ENCODE assay signal across 8 mouse cellular contexts in the genomic region with DNA sequence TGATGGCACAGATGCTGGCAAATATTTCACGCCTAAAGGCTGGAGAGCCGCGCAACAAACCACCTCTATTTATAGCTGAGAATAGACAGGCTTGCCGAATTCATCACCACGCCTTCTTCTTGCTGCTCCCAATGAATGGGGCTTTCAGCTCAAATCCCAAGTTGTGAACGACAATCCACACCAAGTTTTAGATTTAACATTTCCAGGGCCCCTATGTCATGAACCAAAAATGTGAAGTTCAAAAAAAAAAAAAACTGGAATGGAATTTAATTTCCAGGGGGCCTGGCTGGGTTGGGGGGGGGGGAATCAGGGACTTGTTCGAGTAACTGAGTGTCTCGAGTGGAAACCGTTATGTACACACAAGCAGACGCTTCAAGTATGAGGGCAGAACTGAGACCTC. TPM values are rescaled to one million over a fixed set of nuclear protein-coding genes. Genes with fewer than 3 reads are reported as not detected.
DNase-seq lines count a peak whose midpoint lies in the region; ATAC-seq and TF ChIP-seq lines count a peak whose summit lies in the region.

No protein-coding gene starts in this region.

- peak; percentile 18; the same call in 1 of the 2 replicates for ATAC-seq in kidney, embryonic 16.5 days (ENCODE audit: low FRiP score, low TSS enrichment)
- ATAC-seq in embryonic facial prominence, embryonic 12.5 days (ENCODE audit: insufficient number of reproducible peaks, insufficient read depth, low FRiP score, low TSS enrichment), result 0 out of 2 replicates have a peak, but pooled peaks have one; percentile 41
- ATAC-seq in hindbrain, embryonic 12.5 days (ENCODE audit: low FRiP score), result no peak
- ATAC-seq in midbrain, postnatal 0 days (ENCODE audit: low FRiP score), result no peak
- ATAC-seq in CD4-positive, CD25-positive, alpha-beta regulatory T cell, adult 4 months, result no peak
- no peak for ATAC-seq in liver, embryonic 12.5 days

- H3K9me3 ChIP-seq in kidney, embryonic 16.5 days (ENCODE audit: low read length), result no peaks in the 10 kb centered on the region
- H3K9me3 ChIP-seq in embryonic facial prominence, embryonic 12.5 days, result no peaks in the 10 kb centered on the region
- no peaks in the 10 kb centered on the region for H3K9me3 ChIP-seq in hindbrain, embryonic 12.5 days (replicated peaks)
- H3K9me3 ChIP-seq in midbrain, postnatal 0 days (ENCODE audit: low read length), result no peaks in the 10 kb centered on the region
- no peaks in the 10 kb centered on the region for H3K9me3 ChIP-seq in liver, embryonic 12.5 days (replicated peaks)

- no peaks in the 10 kb centered on the region for H3K27me3 ChIP-seq in kidney, embryonic 16.5 days (ENCODE audit: insufficient read depth, low read length)
- no peaks in the 10 kb centered on the region for H3K27me3 ChIP-seq in embryonic facial prominence, embryonic 12.5 days
- H3K27me3 ChIP-seq in hindbrain, embryonic 12.5 days, result no peaks in the 10 kb centered on the region
- no peaks in the 10 kb centered on the region for H3K27me3 ChIP-seq in midbrain, postnatal 0 days (ENCODE audit: insufficient read depth, low read length)
- H3K27me3 ChIP-seq in liver, embryonic 12.5 days (replicated peaks), result no peaks in the 10 kb centered on the region

- 31% methylated on average over 10 of the region's 10 CpGs for WGBS in kidney, embryonic 16.5 days
- 11% methylated on average over 10 of the region's 10 CpGs for WGBS in embryonic facial prominence, embryonic 12.5 days
- 24% methylated on average over 10 of the region's 10 CpGs for WGBS in hindbrain, embryonic 12.5 days
- WGBS in midbrain, postnatal 0 days, result 19% methylated on average over 10 of the region's 10 CpGs
- WGBS in liver, embryonic 12.5 days (ENCODE audit: insufficient replicate concordance), result 48% methylated on average over 10 of the region's 10 CpGs

- H3K4me1 ChIP-seq in kidney, embryonic 16.5 days (ENCODE audit: insufficient read depth, low read length), result peaks cover 13% of the 10 kb centered on the region
- H3K4me1 ChIP-seq in embryonic facial prominence, embryonic 12.5 days, result peaks cover 12% of the 10 kb centered on the region; the same call in 1 of the 2 replicates
- peaks cover 5% of the 10 kb centered on the region; the same call in 1 of the 2 replicates for H3K4me1 ChIP-seq in hindbrain, embryonic 12.5 days
- no peaks in the 10 kb centered on the region for H3K4me1 ChIP-seq in midbrain, postnatal 0 days (ENCODE audit: insufficient read depth, low read length)
- H3K4me1 ChIP-seq in liver, embryonic 12.5 days, result no peaks in the 10 kb centered on the region

- no peak for TF ChIP-seq CTCF in midbrain, postnatal 0 days (IDR thresholded peaks at IDR 0.05)

- DNase-seq in kidney, adult 18-20 months, result no peak
- peak; percentile 38 for DNase-seq in midbrain, postnatal 0 days (ENCODE audit: low spot score)
- no peak for DNase-seq in adrenal gland, postnatal 25 days

- 0 out of 2 replicates have a peak overlapping the region, but pooled peaks have one; percentile 5 for H3K4me3 ChIP-seq in kidney, embryonic 16.5 days (ENCODE audit: low read length)
- no peak overlapping the region for H3K4me3 ChIP-seq in embryonic facial prominence, embryonic 12.5 days
- H3K4me3 ChIP-seq in hindbrain, embryonic 12.5 days, result no peak overlapping the region
- H3K4me3 ChIP-seq in midbrain, postnatal 0 days (ENCODE audit: low read depth, low read length), result peak overlapping the region; percentile 17; the same call in 1 of the 2 replicates
- H3K4me3 ChIP-seq in liver, embryonic 12.5 days, result no peak overlapping the region

- H3K27ac ChIP-seq in kidney, embryonic 16.5 days (ENCODE audit: low read length), result peak overlapping the region; percentile 90
- H3K27ac ChIP-seq in embryonic facial prominence, embryonic 12.5 days, result peak overlapping the region; percentile 90
- peak overlapping the region; percentile 57; the same call in 1 of the 2 replicates for H3K27ac ChIP-seq in hindbrain, embryonic 12.5 days
- no peak overlapping the region for H3K27ac ChIP-seq in midbrain, postnatal 0 days (ENCODE audit: low read depth, low read length)
- H3K27ac ChIP-seq in liver, embryonic 12.5 days, result no peak overlapping the region

- no peak overlapping the region for H3K9ac ChIP-seq in kidney, embryonic 16.5 days (replicated peaks; ENCODE audit: low read length)
- H3K9ac ChIP-seq in embryonic facial prominence, embryonic 12.5 days, result no peak overlapping the region; the same call in 1 of the 2 replicates
- no peak overlapping the region for H3K9ac ChIP-seq in hindbrain, embryonic 12.5 days
- H3K9ac ChIP-seq in midbrain, postnatal 0 days (replicated peaks; ENCODE audit: low read length, poor library complexity, severe bottlenecking), result no peak overlapping the region
- no peak overlapping the region for H3K9ac ChIP-seq in liver, embryonic 12.5 days

- no peaks in the 10 kb centered on the region for H3K36me3 ChIP-seq in kidney, embryonic 16.5 days (ENCODE audit: insufficient read depth, low read length)
- H3K36me3 ChIP-seq in embryonic facial prominence, embryonic 12.5 days, result no peaks in the 10 kb centered on the region
- no peaks in the 10 kb centered on the region for H3K36me3 ChIP-seq in hindbrain, embryonic 12.5 days
- H3K36me3 ChIP-seq in midbrain, postnatal 0 days (ENCODE audit: insufficient read depth, low read length), result no peaks in the 10 kb centered on the region
- no peaks in the 10 kb centered on the region for H3K36me3 ChIP-seq in liver, embryonic 12.5 days

- peak overlapping the region; percentile 29 for H3K4me2 ChIP-seq in kidney, embryonic 16.5 days (replicated peaks; ENCODE audit: low read depth, low read length)
- peak overlapping the region; percentile 35 for H3K4me2 ChIP-seq in embryonic facial prominence, embryonic 12.5 days (replicated peaks)
- peak overlapping the region; percentile 31; the same call in 1 of the 2 replicates for H3K4me2 ChIP-seq in hindbrain, embryonic 12.5 days (replicated peaks)
- peak overlapping the region; percentile 43 for H3K4me2 ChIP-seq in midbrain, postnatal 0 days (ENCODE audit: low read depth, low read length, poor library complexity, severe bottlenecking)
- no peak overlapping the region for H3K4me2 ChIP-seq in liver, embryonic 12.5 days

RNA-seq across cellular contexts. Expression of a gene that starts 42.1 kb away (rescaled TPM):
- 22.3 and 32.0 TPM in 2 replicates for polyA plus RNA-seq in kidney, embryonic 16.5 days (2015; fragmentation: Nextera tagmentation; extraction: Ambion mirVana)
- polyA plus RNA-seq in embryonic facial prominence, embryonic 12.5 days (2016; fragmentation: Nextera tagmentation; extraction: Ambion mirVana), result 36.5 and 36.6 TPM in 2 replicates
- 42.3 and 43.0 TPM in 2 replicates for polyA plus RNA-seq in hindbrain, embryonic 12.5 days (2016; fragmentation: Nextera tagmentation; extraction: Ambion mirVana)
- 39.2 and 40.3 TPM in 2 replicates for total RNA-seq in midbrain, postnatal 0 days (2014; rRNA removed)
- 10.3 and 12.1 TPM in 2 replicates for polyA plus RNA-seq in midbrain, postnatal 0 days (2015; fragmentation: Nextera tagmentation; extraction: Ambion mirVana)
- polyA plus RNA-seq in CD4-positive, CD25-positive, alpha-beta regulatory T cell, adult 4 months (2017; shearing (Covaris generic)), result 10 to 100 TPM; 20.0 to 30.4 TPM
- total RNA-seq in adrenal gland, postnatal 25 days (2021), result 102 and 104 TPM in 2 replicates
- 8.5 and 9.6 TPM in 2 replicates for polyA plus RNA-seq in liver, embryonic 12.5 days (2016; fragmentation: Nextera tagmentation; extraction: Ambion mirVana)

Comparison
In these comparisons a context has a peak if more than half of its experiments do, and no peak if none do; other contexts are left out.
1. ATAC-seq: peak in kidney, embryonic 16.5 days (single experiment) and embryonic facial prominence, embryonic 12.5 days (single experiment); none in hindbrain, embryonic 12.5 days (single experiment), midbrain, postnatal 0 days (single experiment), CD4-positive, CD25-positive, alpha-beta regulatory T cell, adult 4 months (single experiment) and liver, embryonic 12.5 days (single experiment).
2. H3K27ac ChIP-seq: peak in kidney, embryonic 16.5 days (single experiment), embryonic facial prominence, embryonic 12.5 days (single experiment) and hindbrain, embryonic 12.5 days (single experiment); none in midbrain, postnatal 0 days (single experiment) and liver, embryonic 12.5 days (single experiment).
3. H3K4me3 ChIP-seq: peak in kidney, embryonic 16.5 days (single experiment) and midbrain, postnatal 0 days (single experiment); none in embryonic facial prominence, embryonic 12.5 days (single experiment), hindbrain, embryonic 12.5 days (single experiment) and liver, embryonic 12.5 days (single experiment).